ENCODE assay signal across 21 mouse cellular contexts in genomic region chr5:103357558-103357957, GRCm38 (mm10).
"Had no signal": no experiment of that assay in that cellular context is flagged by ENCODE, and none has a peak within 500 bp of the region (broad histone marks: within the 10 kb centered on the region; RNA-seq: fewer than 3 reads in every experiment).

No protein-coding gene starts in this region.

- H3K27me3 ChIP-seq: liver, embryonic 13.5 days; liver, embryonic 15.5 days; lung, embryonic 15.5 days; midbrain, embryonic 13.5 days; midbrain, embryonic 15.5 days; neural tube, embryonic 12.5 days had no signal

- H3K36me3 ChIP-seq: liver, embryonic 13.5 days; liver, embryonic 15.5 days; lung, embryonic 15.5 days; midbrain, embryonic 13.5 days; midbrain, embryonic 15.5 days; neural tube, embryonic 12.5 days had no signal

- H3K4me1 ChIP-seq: liver, embryonic 13.5 days; liver, embryonic 15.5 days had no signal

- ATAC-seq: lung, postnatal 0 days; midbrain, embryonic 13.5 days; midbrain, embryonic 15.5 days had no signal

- H3K9ac ChIP-seq: liver, embryonic 13.5 days; liver, embryonic 15.5 days; lung, embryonic 15.5 days; midbrain, embryonic 13.5 days; midbrain, embryonic 15.5 days; neural tube, embryonic 12.5 days had no signal

- DNase-seq: liver, embryonic 13.5 days; lung, adult 2 months; lung, postnatal 14 days; lung, postnatal 36 days; retina, postnatal 1 day; right cerebral cortex, adult 18-20 months; right cerebral cortex, postnatal 25 days; right cerebral cortex, postnatal 4 days; spleen, adult 18-20 months; thymus, adult 18-20 months; thymus, postnatal 14 days; thymus, postnatal 36 days had no signal

- H3K4me3 ChIP-seq: liver, embryonic 13.5 days; liver, embryonic 15.5 days; lung, embryonic 15.5 days; megakaryocyte, embryonic 14.5 days; midbrain, embryonic 13.5 days; midbrain, embryonic 15.5 days; neural tube, embryonic 12.5 days had no signal

- H3K9me3 ChIP-seq: liver, embryonic 13.5 days; liver, embryonic 15.5 days; lung, embryonic 15.5 days; megakaryocyte, embryonic 14.5 days; midbrain, embryonic 15.5 days had no signal

- H3K4me2 ChIP-seq: liver, embryonic 13.5 days; liver, embryonic 15.5 days; lung, embryonic 15.5 days; midbrain, embryonic 11.5 days; midbrain, embryonic 13.5 days; midbrain, embryonic 15.5 days; neural tube, embryonic 12.5 days had no signal

- H3K27ac ChIP-seq: liver, embryonic 13.5 days; liver, embryonic 15.5 days; lung, embryonic 15.5 days; macrophage; midbrain, embryonic 13.5 days; midbrain, embryonic 15.5 days; neural tube, embryonic 12.5 days had no signal
